Mouse (Mus musculus): ENCODE measurements at regions not wholly inside any gene's neighbourhood (a gene's known extent, or its start where the extent isn't known, plus 50 kb on each side); places are given as distances from the start of the nearest gene placed in this dataset.

DNA sequence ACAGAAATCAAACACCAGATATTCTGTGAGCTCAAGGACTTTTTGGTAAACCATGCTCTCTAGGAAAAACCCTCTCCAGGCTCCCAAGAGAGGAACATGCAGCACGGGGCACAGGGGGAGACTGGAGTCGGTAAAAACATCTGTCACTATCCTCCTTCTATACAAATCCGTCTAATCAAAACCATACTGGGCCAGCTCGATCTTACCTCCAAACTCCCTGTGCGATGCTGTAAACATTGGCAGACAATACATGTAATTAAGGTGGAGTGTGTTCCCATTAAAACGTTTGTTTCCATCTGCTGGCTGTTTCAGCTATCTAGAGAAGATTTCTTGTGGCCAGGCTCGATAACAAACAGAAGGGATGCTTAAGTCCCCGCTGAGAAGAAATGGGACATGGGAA is 262.9 kb upstream of the Sox9 start:
- no peak for TF ChIP-seq CTCF (IDR thresholded peaks at IDR 0.05; ENCODE audit: low read depth)
- no peak for TF ChIP-seq EP300 (optimal IDR thresholded peaks at IDR 0.05)
